8 mouse cellular contexts compared by ENCODE assay signal in the genomic region with DNA sequence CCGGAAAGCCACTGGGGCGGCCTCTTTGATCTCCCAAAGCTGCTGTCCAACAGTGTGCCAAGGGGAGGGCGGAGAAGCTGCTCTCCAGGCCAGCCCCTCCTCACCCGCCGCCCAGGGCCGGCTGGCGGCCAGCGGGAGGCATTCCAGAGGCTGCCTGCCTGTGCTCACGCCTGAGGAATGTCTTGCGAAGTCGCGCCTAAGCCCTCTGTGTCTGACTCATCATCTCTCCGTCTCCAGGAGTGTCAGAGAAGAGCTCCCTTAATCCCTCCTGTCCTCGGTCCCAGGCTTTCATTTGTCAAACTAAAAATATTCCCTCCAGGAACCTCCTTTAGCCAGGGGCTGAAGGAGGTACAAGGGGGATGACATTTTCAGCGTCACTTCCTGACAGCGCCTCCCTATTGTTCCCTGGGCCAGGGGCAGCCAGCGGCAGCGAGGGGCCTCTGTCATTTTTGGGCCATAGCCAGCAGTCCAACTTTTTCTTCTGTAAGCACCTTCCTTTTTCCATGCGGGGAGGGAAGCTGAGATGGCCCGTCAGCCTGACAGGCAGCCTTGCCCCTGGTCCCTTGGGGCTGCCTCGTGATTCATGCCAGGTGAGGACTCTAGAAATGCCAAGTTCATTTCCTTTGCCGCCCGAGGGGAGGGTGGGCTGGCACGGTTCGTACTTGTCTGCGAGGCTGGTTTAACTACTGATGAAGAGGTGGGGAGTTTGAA.
DNase-seq lines count a peak whose midpoint lies in the region; ATAC-seq and TF ChIP-seq lines count a peak whose summit lies in the region.

No protein-coding gene starts in this region.

- 0 out of 2 replicates have a peak overlapping the region, but pooled peaks have one; percentile 5 for H3K9ac ChIP-seq in hindbrain, postnatal 0 days (replicated peaks; ENCODE audit: low read length)
- H3K9ac ChIP-seq in stomach, embryonic 14.5 days (replicated peaks; ENCODE audit: low read depth, low read length): no peak overlapping the region

- 6% methylated on average over 26 of the region's 26 CpGs for WGBS in hindbrain, postnatal 0 days
- WGBS in stomach, embryonic 14.5 days: 5% methylated on average over 26 of the region's 26 CpGs

- no peaks in the 10 kb centered on the region for H3K36me3 ChIP-seq in hindbrain, postnatal 0 days (ENCODE audit: insufficient read depth, low read length)
- H3K36me3 ChIP-seq in stomach, embryonic 14.5 days (ENCODE audit: control insufficient read depth, insufficient read depth, low read length): no peaks in the 10 kb centered on the region

- H3K4me3 ChIP-seq in hindbrain, postnatal 0 days (ENCODE audit: low read length): no peak overlapping the region
- no peak overlapping the region for H3K4me3 ChIP-seq in stomach, embryonic 14.5 days (ENCODE audit: low read depth, low read length)

- intact Hi-C loops in gastrocnemius, postnatal 36 days (cut with DNase I): loop anchor here (5.0 kb wide), 1 partner anchor 85 kb away; no protein-coding TSS in a partner anchor

- peak; percentile 90 for DNase-seq in adrenal gland, adult 2 months
- DNase-seq in embryo, embryonic 9.5 days (ENCODE audit: extremely low spot score): peak; percentile 79
- DNase-seq in gastrocnemius, postnatal 36 days: peak; percentile 80 to 84
- DNase-seq in hindbrain, postnatal 0 days (ENCODE audit: low spot score): peak; percentile 76
- DNase-seq in left cerebral cortex, adult 9 months (ENCODE audit: low spot score in 2 of 2): peak; percentile 16 to 23
- peak; percentile 88 for DNase-seq in mesoderm, embryonic 11.5 days (ENCODE audit: low read depth, low spot score)
- DNase-seq in thymus, postnatal 14 days: no peak

- H3K4me1 ChIP-seq in hindbrain, postnatal 0 days (ENCODE audit: insufficient read depth, low read length): peaks cover 9% of the 10 kb centered on the region
- peaks cover 24% of the 10 kb centered on the region for H3K4me1 ChIP-seq in stomach, embryonic 14.5 days (ENCODE audit: control insufficient read depth, insufficient read depth, low read length)

- H3K4me2 ChIP-seq in hindbrain, postnatal 0 days (ENCODE audit: low read depth, low read length): peak overlapping the region; percentile 46
- peak overlapping the region; percentile 35 for H3K4me2 ChIP-seq in stomach, embryonic 14.5 days (replicated peaks; ENCODE audit: low read depth, low read length)

- no peak overlapping the region for H3K27ac ChIP-seq in hindbrain, postnatal 0 days
- peak overlapping the region; percentile 61 for H3K27ac ChIP-seq in stomach, embryonic 14.5 days (ENCODE audit: low read length)

- H3K27me3 ChIP-seq in hindbrain, postnatal 0 days (ENCODE audit: insufficient read depth, low read length): no peaks in the 10 kb centered on the region
- H3K27me3 ChIP-seq in stomach, embryonic 14.5 days (ENCODE audit: control insufficient read depth, insufficient read depth, low read length): no peaks in the 10 kb centered on the region

- ATAC-seq in hindbrain, postnatal 0 days: peak; percentile 87
- peak; percentile 83; the same call in 1 of the 2 replicates for ATAC-seq in stomach, embryonic 14.5 days (ENCODE audit: insufficient number of reproducible peaks, insufficient read depth, low FRiP score, low read depth)

- H3K9me3 ChIP-seq in hindbrain, postnatal 0 days (ENCODE audit: low read length): no peaks in the 10 kb centered on the region
- no peaks in the 10 kb centered on the region for H3K9me3 ChIP-seq in stomach, embryonic 14.5 days (ENCODE audit: control insufficient read depth, low read depth, low read length)

- no peak for TF ChIP-seq CTCF in hindbrain, postnatal 0 days (IDR thresholded peaks at IDR 0.05; ENCODE audit: low read depth)
